Mouse (Mus musculus) CH12.LX (cell line): ENCODE data around the gene Cnn2. TPM values are rescaled to one million over a fixed set of nuclear protein-coding genes. Genes with fewer than 3 reads are reported as not detected.
A peak's percentile ranks its signal among the peaks of the same experiment; 100 is the strongest.

Source experiments
- DNase-seq: peaks from one replicate; pipeline ENCODE4 v3.0.0-alpha.2; 2013; ENCODE audit errors: extremely low read depth
- H3K27ac ChIP-seq: 2 replicates; pipeline ENCODE4 v1.5.1; 2012; ENCODE audit warnings: low read depth, mild to moderate bottlenecking, control low read depth, moderate library complexity; ENCODE audit not compliant: insufficient read depth
- H3K27me3 ChIP-seq: replicated peaks from 2 replicates; pipeline ENCODE3; 2012; ENCODE audit warnings: inconsistent platforms
- H3K36me3 ChIP-seq, 2 experiments: replicated peaks in 1 of 2; 2 replicates each; pipeline versions ENCODE3 to v1.6.1; 2012; ENCODE audit warnings: inconsistent platforms in 1 of 2, low read length in 1 of 2, mild to moderate bottlenecking in 1 of 2, mixed read lengths in 1 of 2, moderate library complexity in 1 of 2; ENCODE audit not compliant: control insufficient read depth in 1 of 2, insufficient read depth in 1 of 2
- H3K4me1 ChIP-seq, 2 experiments: 2 replicates each; pipeline ENCODE4 v1.6.1; 2012; ENCODE audit warnings: inconsistent platforms in 1 of 2, moderate library complexity in 1 of 2; ENCODE audit not compliant: insufficient read depth in 2 of 2, control insufficient read depth in 1 of 2
- H3K4me2 ChIP-seq: 2 replicates; pipeline ENCODE4 v1.6.1; 2012; ENCODE audit warnings: low read depth, mild to moderate bottlenecking, control low read depth; ENCODE audit not compliant: poor library complexity, insufficient read depth, severe bottlenecking
- H3K4me3 ChIP-seq, 3 experiments: fragments of 150-350 bp in 1 of 3; sonication (generic) in 1 of 3; replicated peaks in 1 of 3; 2 replicates each; pipeline versions ENCODE3 to v1.5.1; 2011 to 2012; ENCODE audit warnings: low read depth in 2 of 3, low read length in 2 of 3, mild to moderate bottlenecking in 2 of 3, moderate library complexity in 2 of 3, control low read depth in 1 of 3, improper control_type of control experiment in 1 of 3, inconsistent platforms in 1 of 3, mixed read lengths in 1 of 3; ENCODE audit not compliant: poor library complexity in 1 of 3
- H3K79me2 ChIP-seq: replicated peaks from 2 replicates; pipeline ENCODE4 v1.6.1; 2012; ENCODE audit warnings: mild to moderate bottlenecking, moderate library complexity; ENCODE audit not compliant: control insufficient read depth, poor library complexity, insufficient read depth, severe bottlenecking; ENCODE audit errors: extremely low read depth
- H3K9ac ChIP-seq: 2 replicates; pipeline ENCODE4 v1.6.1; 2012; ENCODE audit warnings: low read depth, mild to moderate bottlenecking, control low read depth, moderate library complexity; ENCODE audit not compliant: insufficient read depth
- H3K9me3 ChIP-seq: replicated peaks from 2 replicates; pipeline ENCODE3; 2012; ENCODE audit warnings: low read length, inconsistent platforms, mixed read lengths
- BHLHE40 ChIP-seq: IDR thresholded peaks from 2 replicates; pipeline ENCODE4 v1.6.1; 2011; ENCODE audit warnings: mild to moderate bottlenecking, low read depth, low read length, improper control_type of control experiment
- CHD1 ChIP-seq: IDR thresholded peaks from 2 replicates; pipeline ENCODE4 v1.6.1; 2012; ENCODE audit warnings: low read depth, low read length, improper control_type of control experiment, inconsistent platforms
- CHD2 ChIP-seq: IDR thresholded peaks from 2 replicates; pipeline ENCODE4 v1.6.1; 2011; ENCODE audit warnings: low read length, improper control_type of control experiment
- CTCF ChIP-seq, 2 experiments: IDR thresholded peaks in 1 of 2; conservative IDR thresholded peaks in 1 of 2; 2 replicates each; pipeline ENCODE4 v1.5.1; 2011 to 2012; ENCODE audit warnings: low read depth in 2 of 2, low read length in 2 of 2, improper control_type of control experiment in 1 of 2, inconsistent platforms in 1 of 2, mild to moderate bottlenecking in 1 of 2, moderate library complexity in 1 of 2
- E2F4 ChIP-seq: IDR thresholded peaks from 2 replicates; pipeline ENCODE4 v1.6.1; 2011; ENCODE audit warnings: low read depth, low read length, improper control_type of control experiment; ENCODE audit not compliant: insufficient replicate concordance
- ELF1 ChIP-seq: IDR thresholded peaks from 2 replicates; pipeline ENCODE4 v1.6.1; 2014; ENCODE audit warnings: low read depth, mild to moderate bottlenecking, inconsistent platforms, low read length, improper control_type of control experiment
- EP300 ChIP-seq: IDR thresholded peaks from 2 replicates; pipeline ENCODE4 v1.6.1; 2011; ENCODE audit warnings: low read length, improper control_type of control experiment
- ETS1 ChIP-seq: conservative IDR thresholded peaks from 2 replicates; pipeline ENCODE4 v1.6.1; 2012; ENCODE audit warnings: low read depth, mild to moderate bottlenecking, inconsistent platforms, low read length, improper control_type of control experiment, moderate library complexity
- GABPA ChIP-seq: IDR thresholded peaks from 2 replicates; pipeline ENCODE4 v1.6.1; 2012; ENCODE audit warnings: low read depth, low read length, improper control_type of control experiment, inconsistent platforms; ENCODE audit not compliant: insufficient replicate concordance
- HCFC1 ChIP-seq: IDR thresholded peaks from 2 replicates; pipeline ENCODE4 v1.6.1; 2012; ENCODE audit warnings: low read depth, mild to moderate bottlenecking, inconsistent platforms, low read length, improper control_type of control experiment
- IRF4 ChIP-seq: IDR thresholded peaks from 2 replicates; pipeline ENCODE4 v1.6.1; 2014; ENCODE audit warnings: low read depth, mild to moderate bottlenecking, inconsistent platforms, low read length, improper control_type of control experiment
- JUN ChIP-seq: IDR thresholded peaks from 2 replicates; pipeline ENCODE4 v1.6.1; 2011; ENCODE audit warnings: low read depth, mild to moderate bottlenecking, low read length, improper control_type of control experiment, moderate library complexity; ENCODE audit not compliant: insufficient read depth
- JUND ChIP-seq: conservative IDR thresholded peaks from 2 replicates; pipeline ENCODE4 v1.6.1; 2011; ENCODE audit warnings: low read depth, low read length, improper control_type of control experiment
- KAT2A ChIP-seq: IDR thresholded peaks from 2 replicates; pipeline ENCODE4 v1.6.1; 2012; ENCODE audit warnings: low read length, improper control_type of control experiment, inconsistent platforms; ENCODE audit not compliant: insufficient replicate concordance
- MAFK ChIP-seq: IDR thresholded peaks from 2 replicates; pipeline ENCODE4 v1.6.1; 2011; ENCODE audit warnings: low read length, improper control_type of control experiment; ENCODE audit not compliant: insufficient replicate concordance
- MAX ChIP-seq: IDR thresholded peaks from 2 replicates; pipeline ENCODE4 v1.6.1; 2011; ENCODE audit warnings: low read length, improper control_type of control experiment
- MAZ ChIP-seq: IDR thresholded peaks from 2 replicates; pipeline ENCODE4 v1.6.1; 2012; ENCODE audit warnings: low read depth, mild to moderate bottlenecking, inconsistent platforms, low read length, improper control_type of control experiment, moderate library complexity
- MEF2A ChIP-seq: IDR thresholded peaks from 2 replicates; pipeline ENCODE4 v1.6.1; 2014; ENCODE audit warnings: low read depth, mild to moderate bottlenecking, inconsistent platforms, low read length, improper control_type of control experiment, borderline replicate concordance
- MXI1 ChIP-seq: IDR thresholded peaks from 2 replicates; pipeline ENCODE4 v1.6.1; 2011; ENCODE audit warnings: mild to moderate bottlenecking, low read depth, low read length, improper control_type of control experiment
- MYC ChIP-seq: IDR thresholded peaks from 2 replicates; pipeline ENCODE4 v1.6.1; 2011; ENCODE audit warnings: low read depth, mild to moderate bottlenecking, improper control_type of control experiment, low read length
- NELFE ChIP-seq: IDR thresholded peaks from 2 replicates; pipeline ENCODE4 v1.6.1; 2011; ENCODE audit warnings: low read depth, low read length, improper control_type of control experiment
- NRF1 ChIP-seq: IDR thresholded peaks from 2 replicates; pipeline ENCODE4 v1.6.1; 2014; ENCODE audit warnings: low read depth, mild to moderate bottlenecking, inconsistent platforms, low read length, improper control_type of control experiment, moderate library complexity
- PAX5 ChIP-seq: IDR thresholded peaks from 2 replicates; pipeline ENCODE4 v1.6.1; 2012; ENCODE audit warnings: low read length, inconsistent platforms, mixed read lengths
- POLR2A ChIP-seq: IDR thresholded peaks from 2 replicates; pipeline ENCODE4 v1.6.1; 2011; ENCODE audit warnings: low read depth, mild to moderate bottlenecking, improper control_type of control experiment, low read length
- POLR2AphosphoS2 ChIP-seq: IDR thresholded peaks from 2 replicates; pipeline ENCODE4 v1.6.1; 2011; ENCODE audit warnings: low read depth, low read length, improper control_type of control experiment
- RAD21 ChIP-seq: IDR thresholded peaks from 2 replicates; pipeline ENCODE4 v1.6.1; 2011; ENCODE audit warnings: low read depth, mild to moderate bottlenecking, low read length, improper control_type of control experiment, moderate library complexity
- RCOR1 ChIP-seq: conservative IDR thresholded peaks from 2 replicates; pipeline ENCODE4 v1.6.1; 2012; ENCODE audit warnings: low read depth, mild to moderate bottlenecking, inconsistent platforms, low read length, improper control_type of control experiment
- SIN3A ChIP-seq: IDR thresholded peaks from 2 replicates; pipeline ENCODE4 v1.6.1; 2012; ENCODE audit warnings: low read length, improper control_type of control experiment, inconsistent platforms
- SMC3 ChIP-seq: IDR thresholded peaks from 2 replicates; pipeline ENCODE4 v1.6.1; 2011; ENCODE audit warnings: low read depth, low read length, improper control_type of control experiment
- TBP ChIP-seq: conservative IDR thresholded peaks from 2 replicates; pipeline ENCODE4 v1.6.1; 2011; ENCODE audit warnings: low read depth, low read length, improper control_type of control experiment
- TCF12 ChIP-seq: IDR thresholded peaks from 2 replicates; pipeline ENCODE4 v1.6.1; 2014; ENCODE audit warnings: low read depth, mild to moderate bottlenecking, inconsistent platforms, low read length, improper control_type of control experiment
- UBTF ChIP-seq: IDR thresholded peaks from 2 replicates; pipeline ENCODE4 v1.6.1; 2012; ENCODE audit warnings: low read depth, mild to moderate bottlenecking, inconsistent platforms, low read length, improper control_type of control experiment, moderate library complexity
- USF1 ChIP-seq: IDR thresholded peaks from 2 replicates; pipeline ENCODE4 v1.6.1; 2014; ENCODE audit warnings: low read depth, mild to moderate bottlenecking, inconsistent platforms, low read length, improper control_type of control experiment
- USF2 ChIP-seq: conservative IDR thresholded peaks from 2 replicates; pipeline ENCODE4 v1.6.1; 2011; ENCODE audit warnings: low read depth, low read length, improper control_type of control experiment
- ZC3H11A ChIP-seq: IDR thresholded peaks from 2 replicates; pipeline ENCODE4 v1.6.1; 2012; ENCODE audit warnings: low read depth, mild to moderate bottlenecking, inconsistent platforms, low read length, improper control_type of control experiment
- ZKSCAN1 ChIP-seq: IDR thresholded peaks from 2 replicates; pipeline ENCODE4 v1.6.1; 2012; ENCODE audit warnings: low read depth, inconsistent platforms, low read length, improper control_type of control experiment, borderline replicate concordance
- ZMIZ1 ChIP-seq: IDR thresholded peaks from 2 replicates; pipeline ENCODE4 v1.6.1; 2012; ENCODE audit warnings: low read depth, mild to moderate bottlenecking, inconsistent platforms, low read length, improper control_type of control experiment
- ZNF384 ChIP-seq: IDR thresholded peaks from 2 replicates; pipeline ENCODE4 v1.6.1; 2012; ENCODE audit warnings: low read depth, low read length, improper control_type of control experiment, inconsistent platforms
- dilution Hi-C: fragments of 300-500 bp; cut with MboI; formaldehyde crosslinking; loops from 2 replicates; pipeline ENCODE4 v1.14.3; 2020; ENCODE audit warnings: low sequenced_read_pairs; ENCODE audit not compliant: extremely low pct_unique_long_range_greater_than_20kb, extremely low pct_ligation_motif_present
- in situ Hi-C: fragments of 300-500 bp; cut with MboI; formaldehyde crosslinking; loops from 3 replicates; pipeline ENCODE4 v1.14.3; 2019; ENCODE audit warnings: low sequenced_read_pairs, low pct_ligation_motif_present, low pct_unique_long_range_greater_than_20kb, mixed read lengths
- polyA plus RNA-seq: library from polyadenylated mRNA; unstranded; fragments of >175 nt; gene quantifications from 2 replicates; pipeline ENCODE4 v1.2.1, GENCODE M21; 2012; ENCODE audit warnings: low read depth; ENCODE audit not compliant: insufficient read length
- total RNA-seq, 2 experiments: library from RNA; depleted of rRNA; stranded (reverse); fragments of 300-350 nt in 1 of 2; fragments of >200 nt in 1 of 2; gene quantifications; 2 replicates each; pipeline ENCODE4 v1.2.3; 2012 to 2014

The Cnn2 gene
- total and polyA plus RNA-seq, 3 experiments: 26.9 to 62.7 (median 49.0) TPM

- Histone ChIP-seq H3K27ac (no peak within 1 kb of the TSS), H3K27me3 (no peaks in the 10 kb centered on the region), H3K79me2 (no peaks in the 10 kb centered on the region), H3K9me3 (peaks cover 8% of the 10 kb centered on the region), H3K4me1 (peaks cover 0 to 22% of the 10 kb centered on the region in 2 experiments; a peak in 2 of 4 replicates), H3K36me3 (peaks cover 18 to 67% of the 10 kb centered on the region in 2 experiments), H3K4me3 (peak within 1 kb of the TSS; percentile 58 to 87 (median 77)), H3K4me2 (peak within 1 kb of the TSS; percentile 63), H3K9ac (peak within 1 kb of the TSS; percentile 46)
- in situ Hi-C loops (no loop called here), dilution Hi-C loops (no loop called here)
- peak; percentile 95 for DNase-seq
- TF ChIP-seq CTCF (conservative IDR thresholded peaks at IDR 0.05 in 1 of 2, IDR thresholded peaks at IDR 0.05 in 1 of 2; ENCODE audit: low read depth in 2 of 2, low read length in 2 of 2) (no peak), UBTF (no peak), CHD1 (no peak), BHLHE40 (no peak), MEF2A (no peak), SMC3 (no peak), EP300 (no peak), RCOR1 (0 out of 2 replicates have a peak, but pooled peaks have one; percentile 57), KAT2A (no peak), ZMIZ1 (0 out of 2 replicates have a peak, but pooled peaks have one; percentile 53), POLR2AphosphoS2 (0 out of 2 replicates have a peak, but pooled peaks have one; percentile 33), RAD21 (no peak), ETS1 (no peak), SIN3A (peak; percentile 52), PAX5 (no peak), CHD2 (peak; percentile 77), JUND (no peak), MXI1 (no peak; the same call in 1 of the 2 replicates), NELFE (0 out of 2 replicates have a peak, but pooled peaks have one; percentile 60), NRF1 (peak; percentile 35; the same call in 1 of the 2 replicates), IRF4 (0 out of 2 replicates have a peak, but pooled peaks have one; percentile 3), HCFC1 (peak; percentile 53), JUN (no peak), ZC3H11A (no peak), TBP (peak; percentile 76), MAFK (no peak), USF2 (no peak), POLR2A (peak; percentile 60), E2F4 (no peak), TCF12 (peak; percentile 11; the same call in 1 of the 2 replicates), MAZ (0 out of 2 replicates have a peak, but pooled peaks have one; percentile 49), ZKSCAN1 (no peak), GABPA (no peak), ZNF384 (no peak), MYC (0 out of 2 replicates have a peak, but pooled peaks have one; percentile 26), USF1 (no peak), ELF1 (peak; percentile 9; the same call in 1 of the 2 replicates), MAX (peak; percentile 69)
Measured at GRCm38 (mm10) chr10:79996272-79997033, 8.1 kb downstream of the Cnn2 start, which contains the start of gene Abca7. TSS of gene Abca7 (plus strand) at chr10:79996494.
